Mouse (Mus musculus): ENCODE measurements at regions not wholly inside any gene's neighbourhood (a gene's known extent, or its start where the extent isn't known, plus 50 kb on each side); places are given as distances from the start of the nearest gene placed in this dataset.
"Not testable (repeated sequence)": the region's sequence is repeated elsewhere in the genome, so short reads cannot be mapped to it uniquely, and the experiment has no call there.

- not testable (repeated sequence) for TF ChIP-seq EP300, CTCF (IDR thresholded peaks at IDR 0.05; ENCODE audit: low read depth)
Observed at GRCm38 (mm10) chrX:94849549-94849948, 125.2 kb downstream of the Zxdb start.
